Mouse (Mus musculus): ENCODE data around the gene Entr1.

Entr1 gene

DNA sequence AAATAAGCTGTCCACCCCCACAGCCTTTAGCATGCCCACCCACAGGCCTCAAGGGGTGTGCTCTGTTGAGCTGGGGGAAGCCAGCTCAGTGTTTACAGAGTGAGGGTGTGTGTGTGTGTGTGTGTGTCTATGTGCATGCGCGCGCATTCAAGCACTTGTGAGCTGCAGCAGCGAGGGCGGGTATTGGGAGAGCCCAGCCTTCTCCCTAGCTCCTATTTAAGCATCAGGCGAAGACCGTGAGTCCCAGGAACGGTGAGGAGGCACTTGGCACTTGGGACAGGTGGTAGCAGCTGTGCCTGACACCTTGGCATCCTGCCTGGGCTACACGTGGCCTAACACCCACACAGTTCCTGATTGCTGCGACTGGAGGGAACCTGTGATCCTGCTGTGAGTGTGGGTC is 47.1 kb downstream of the Entr1 start:
- DNase-seq = peak; percentile 69 to 78

DNA sequence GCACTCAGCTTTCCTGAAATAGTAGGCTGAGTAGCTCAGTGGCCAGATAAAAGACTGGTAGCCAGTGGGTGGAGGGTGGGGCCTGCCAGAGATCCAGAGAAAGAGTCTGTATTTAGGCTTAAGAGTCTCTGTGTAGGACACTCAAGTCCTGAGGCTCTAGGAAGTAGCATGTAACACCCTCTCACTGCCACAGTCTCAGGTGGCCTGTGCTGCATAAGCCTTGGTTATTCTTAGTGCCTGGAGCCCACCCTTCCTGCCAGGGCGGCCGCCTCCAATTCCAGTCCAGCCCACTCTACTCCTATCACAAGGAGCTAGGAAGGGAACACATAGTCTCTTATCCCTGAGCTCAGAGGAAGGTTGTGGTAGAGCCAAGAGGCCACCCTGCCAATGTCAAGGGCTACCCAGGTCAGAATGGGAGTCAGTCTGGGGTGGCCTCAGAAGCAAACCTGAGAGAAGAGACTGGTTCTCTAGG is 47.6 kb downstream of the Entr1 start:
- no peak for DNase-seq

DNA sequence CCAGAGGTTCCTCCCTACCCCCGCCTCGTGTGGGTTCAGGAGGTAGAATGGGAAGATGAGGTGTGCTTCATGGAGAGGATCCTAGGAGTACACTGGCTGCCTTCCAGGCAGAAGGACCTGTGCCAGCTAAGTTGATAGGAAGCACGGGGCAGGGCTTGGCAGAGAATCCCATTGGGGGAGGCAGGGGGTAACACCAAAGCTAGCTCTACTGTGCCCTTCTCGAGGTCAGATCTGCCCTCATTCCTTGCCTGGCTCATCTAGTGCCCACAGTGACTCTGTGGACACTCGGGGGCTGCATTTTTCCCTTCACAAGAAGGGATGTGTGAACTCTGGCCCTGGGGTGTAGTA is 49.9 kb downstream of the Entr1 start:
- no peak for DNase-seq

DNA sequence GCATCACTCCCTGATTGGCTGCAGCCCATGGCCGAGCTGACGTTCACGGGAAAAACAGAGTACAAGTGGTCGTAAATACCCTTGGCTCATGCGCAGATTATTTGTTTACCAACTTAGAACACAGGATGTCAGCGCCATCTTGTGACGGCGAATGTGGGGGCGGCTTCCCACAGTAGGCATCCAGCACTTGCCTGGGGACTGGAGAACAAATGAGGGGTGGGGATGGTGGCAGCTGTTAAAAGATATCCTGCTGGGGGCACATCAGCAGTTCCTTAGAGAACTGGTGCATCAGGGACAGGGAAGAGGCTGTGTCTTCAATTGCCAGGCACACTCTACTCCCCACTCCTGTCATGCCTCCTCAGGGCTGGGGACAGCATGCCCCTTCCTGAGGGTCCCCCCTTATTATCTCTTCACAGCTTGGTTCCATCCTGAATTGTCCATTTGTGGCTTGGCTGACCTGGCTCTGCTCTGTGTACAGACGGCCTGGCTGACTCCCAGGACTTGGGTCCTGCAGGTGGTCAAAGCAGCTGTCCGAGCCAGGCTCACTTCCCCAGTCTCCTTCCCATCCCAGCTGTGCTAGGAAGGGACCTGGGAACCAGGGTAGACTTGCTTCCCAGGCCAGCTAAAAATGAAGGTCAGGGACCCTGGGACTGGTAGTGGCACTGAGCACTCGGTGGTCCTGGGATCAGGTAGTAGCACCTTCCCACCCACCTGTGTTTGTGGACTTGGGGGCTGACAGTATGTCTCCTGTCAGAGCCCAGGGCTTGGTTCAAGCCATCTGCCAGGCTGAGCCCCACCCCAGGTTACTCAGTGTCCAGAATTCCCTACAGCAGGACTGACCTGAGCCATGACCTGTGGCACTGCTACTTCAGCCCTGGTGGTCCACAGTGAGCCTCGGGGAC is 50.6 kb downstream of the Entr1 start:
- no peak for DNase-seq
